Mouse (Mus musculus) limb, embryonic 12.5 days (tissue): Measurements from ENCODE around the gene Olfr796. TPM values are rescaled to one million over a fixed set of nuclear protein-coding genes. Genes with fewer than 3 reads are reported as not detected.

Experiments used
- ATAC-seq: fragments of 200-750 bp; cut with Nextera tagmentation; 2 replicates; pipeline ENCODE4 v1.8.0; 2017; ENCODE audit warnings: low read depth, moderate TSS enrichment; ENCODE audit not compliant: insufficient number of reproducible peaks, insufficient read depth, low FRiP score, low TSS enrichment
- H3K27ac ChIP-seq: fragments of 300-500 bp; sonication (generic); 2 replicates; pipeline ENCODE4 v1.5.1; 2016; ENCODE audit warnings: mild to moderate bottlenecking, moderate library complexity
- H3K27me3 ChIP-seq: fragments of 300-500 bp; sonication (generic); 2 replicates; pipeline ENCODE4 v1.6.1; 2016; ENCODE audit warnings: mild to moderate bottlenecking, moderate library complexity
- H3K36me3 ChIP-seq: fragments of 300-500 bp; sonication (generic); 2 replicates; pipeline ENCODE4 v1.6.1; 2016; ENCODE audit warnings: mild to moderate bottlenecking, moderate library complexity
- H3K4me1 ChIP-seq: fragments of 300-500 bp; sonication (generic); replicated peaks from 2 replicates; pipeline ENCODE4 v1.6.1; 2016
- H3K4me2 ChIP-seq: fragments of 300-500 bp; sonication (generic); 2 replicates; pipeline ENCODE4 v1.6.1; 2016; ENCODE audit warnings: mild to moderate bottlenecking, moderate library complexity
- H3K4me3 ChIP-seq: fragments of 300-500 bp; sonication (generic); replicated peaks from 2 replicates; pipeline ENCODE4 v1.5.1; 2016; ENCODE audit warnings: mild to moderate bottlenecking
- H3K9ac ChIP-seq: fragments of 300-500 bp; sonication (generic); replicated peaks from 2 replicates; pipeline ENCODE4 v1.6.1; 2016; ENCODE audit warnings: mild to moderate bottlenecking, moderate library complexity
- H3K9me3 ChIP-seq: fragments of 300-500 bp; sonication (generic); 2 replicates; pipeline ENCODE4 v1.6.1; 2016; ENCODE audit warnings: mild to moderate bottlenecking, moderate library complexity
- WGBS: fragments of 180-500 bp; shearing (Covaris S2); methylation state at CpG from one replicate; pipeline ENCODE4 v1.1.7; 2016; 5-methylcytosine and 5-hydroxymethylcytosine counted together
- microRNA-seq: library from miRNA; unstranded; fragments of <30 nt; microRNA quantifications from one replicate; pipeline ENCODE4, GENCODE M21; 2017
- polyA plus RNA-seq: library from polyadenylated mRNA; unstranded; fragments of >200 nt; fragmentation: Nextera tagmentation; extraction: Ambion mirVana; gene quantifications from 2 replicates; pipeline ENCODE4 v1.2.1, GENCODE M21; 2016

Gene Olfr796
- polyA plus RNA-seq: not detected in 2 replicates

DNA sequence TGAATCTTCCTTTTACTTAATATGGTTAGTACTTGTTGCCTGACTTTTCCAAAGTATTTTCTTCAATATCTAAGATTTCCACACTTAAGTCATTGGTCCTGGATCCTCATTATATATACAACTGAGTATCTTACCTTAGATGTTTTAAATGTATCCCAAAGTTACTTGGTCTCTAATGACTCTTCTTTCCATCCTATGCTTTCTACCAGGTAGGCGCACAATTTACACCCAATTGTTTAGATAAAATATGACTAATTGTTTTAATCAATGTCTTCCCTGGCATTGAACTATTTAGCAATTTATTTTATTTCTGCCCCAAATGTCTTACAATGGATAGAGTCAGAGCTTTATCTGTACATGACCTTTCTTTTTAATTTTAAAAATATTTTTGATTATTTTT is at the start of gene Olfr796:
TSS of gene Olfr796 (minus strand) at position 101 of the 400 bp plus-strand sequence.
- H3K9me3 ChIP-seq: no peaks in the 10 kb centered on the region
- no peak within 1 kb of the TSS for H3K4me3 ChIP-seq
- H3K27ac ChIP-seq: no peak within 1 kb of the TSS
- no peak within 1 kb of the TSS for H3K9ac ChIP-seq
- 89% methylated on average over 1 of the region's 1 CpGs for WGBS
- no peak for ATAC-seq
- no peaks in the 10 kb centered on the region for H3K36me3 ChIP-seq
- no peaks in the 10 kb centered on the region for H3K4me1 ChIP-seq
- no peak within 1 kb of the TSS for H3K4me2 ChIP-seq
- H3K27me3 ChIP-seq: no peaks in the 10 kb centered on the region

DNA sequence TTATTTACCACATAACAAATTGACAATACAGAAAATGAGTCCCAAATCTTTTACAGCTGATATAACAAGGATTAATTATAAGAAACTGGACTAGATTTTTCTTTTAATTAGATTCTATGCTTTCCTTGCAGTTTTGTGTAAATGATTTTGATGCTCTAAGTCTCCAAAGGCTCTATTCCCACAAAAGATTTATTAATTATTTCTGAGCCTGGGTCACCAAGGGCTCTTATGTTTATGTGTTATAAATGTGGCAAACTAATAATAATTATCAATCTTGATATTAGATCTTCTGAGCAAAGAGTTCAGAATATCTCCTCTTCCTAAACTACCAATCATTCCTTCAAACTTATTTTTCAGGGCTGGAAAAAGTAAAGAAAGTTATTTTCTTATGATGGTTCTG is 45.0 kb upstream of the Olfr796 start, which contains the start of gene Olfr800:
TSS of gene Olfr800 (plus strand) at position 301 of the 400 bp plus-strand sequence.
- no peaks in the 10 kb centered on the region for H3K36me3 ChIP-seq
- H3K4me1 ChIP-seq: no peaks in the 10 kb centered on the region
- no peak for ATAC-seq
- no peak within 1 kb of the TSS for H3K4me3 ChIP-seq
- no peaks in the 10 kb centered on the region for H3K27me3 ChIP-seq
- H3K4me2 ChIP-seq: no peak within 1 kb of the TSS
- H3K9ac ChIP-seq: no peak within 1 kb of the TSS
- no peak within 1 kb of the TSS for H3K27ac ChIP-seq
- no peaks in the 10 kb centered on the region for H3K9me3 ChIP-seq

DNA sequence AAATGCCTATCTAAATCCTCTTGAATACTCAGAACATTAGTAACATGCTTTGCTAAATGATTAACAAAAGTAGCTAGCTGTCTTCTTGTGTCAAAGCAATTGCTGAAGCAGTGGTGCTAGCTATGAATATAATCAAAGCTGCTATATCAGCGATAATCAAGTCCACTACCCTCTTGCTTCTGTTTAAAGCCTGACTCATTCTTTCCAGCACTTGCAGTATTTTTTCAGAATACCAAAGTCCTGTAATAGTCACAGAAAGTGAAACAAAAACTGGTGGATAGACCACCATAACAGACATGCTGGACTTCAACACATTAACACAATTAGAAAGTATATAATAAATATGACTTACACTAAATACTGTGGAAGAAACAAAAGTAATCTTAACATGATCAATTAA is 39.4 kb upstream of the Olfr796 start:
- 84% methylated on average over 1 of the region's 1 CpGs for WGBS

DNA sequence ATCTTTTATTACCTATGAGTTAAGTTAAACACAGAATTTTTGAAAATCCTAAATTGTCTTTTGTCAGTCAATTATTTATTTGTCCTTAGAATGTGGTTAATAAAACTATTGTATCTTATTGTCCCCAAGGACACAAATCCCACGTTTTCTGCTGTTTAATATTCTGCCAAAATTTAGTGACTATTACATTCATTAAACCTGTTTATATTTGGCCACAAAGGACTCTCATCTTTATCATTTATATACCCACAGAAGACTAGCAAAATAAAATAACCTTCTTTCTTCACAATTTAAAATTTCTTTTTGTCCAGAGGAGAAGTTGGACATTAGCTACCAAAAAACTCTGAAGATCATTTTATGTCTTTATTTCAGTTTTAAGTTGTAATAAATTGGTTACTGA is 24.8 kb upstream of the Olfr796 start, which contains the start of gene Olfr799:
TSS of gene Olfr799 (plus strand) at position 301 of the 400 bp plus-strand sequence.
- H3K27ac ChIP-seq: no peak within 1 kb of the TSS
- no peak within 1 kb of the TSS for H3K4me2 ChIP-seq
- H3K4me1 ChIP-seq: no peaks in the 10 kb centered on the region
- H3K27me3 ChIP-seq: no peaks in the 10 kb centered on the region
- H3K36me3 ChIP-seq: no peaks in the 10 kb centered on the region
- H3K9ac ChIP-seq: no peak within 1 kb of the TSS
- ATAC-seq: no peak
- 24% methylated on average over 1 of the region's 1 CpGs for WGBS
- H3K9me3 ChIP-seq: no peaks in the 10 kb centered on the region
- H3K4me3 ChIP-seq: no peak within 1 kb of the TSS

More for the DNA sequence above, 39.4 kb upstream of the Olfr796 start:
- Histone ChIP-seq H3K9ac (no peak overlapping the region), H3K4me1 (no peaks in the 10 kb centered on the region), H3K27me3 (no peaks in the 10 kb centered on the region), H3K9me3 (no peaks in the 10 kb centered on the region), H3K4me3 (no peak overlapping the region), H3K36me3 (no peaks in the 10 kb centered on the region), H3K4me2 (no peak overlapping the region), H3K27ac (no peak overlapping the region)
- ATAC-seq: no peak

DNA sequence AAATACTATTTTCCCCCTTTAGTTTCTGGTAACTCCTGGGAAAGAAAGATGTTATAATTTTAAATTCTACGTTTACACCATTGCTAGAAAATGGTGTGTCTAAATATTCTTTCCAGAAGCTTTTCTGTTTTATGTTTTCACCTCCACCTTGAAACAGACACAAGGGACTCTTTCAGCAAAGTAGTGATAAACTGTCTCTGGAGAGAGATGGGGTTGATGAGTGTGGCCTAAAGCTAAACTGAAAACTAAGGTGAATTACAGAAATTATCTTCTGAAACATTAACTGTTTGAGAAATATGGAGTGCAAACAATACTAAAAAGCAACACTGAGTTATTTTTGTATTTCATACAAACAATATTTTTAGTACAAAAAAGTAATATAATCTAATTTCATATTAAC is 15.5 kb upstream of the Olfr796 start, which contains the start of gene Olfr798:
TSS of gene Olfr798 (minus strand) at position 101 of the 400 bp plus-strand sequence.
- ATAC-seq: no peak
- Histone ChIP-seq H3K9me3 (no peaks in the 10 kb centered on the region), H3K9ac (no peak within 1 kb of the TSS), H3K27me3 (no peaks in the 10 kb centered on the region), H3K4me2 (no peak within 1 kb of the TSS), H3K36me3 (no peaks in the 10 kb centered on the region), H3K4me1 (no peaks in the 10 kb centered on the region), H3K4me3 (no peak within 1 kb of the TSS), H3K27ac (no peak within 1 kb of the TSS)
- WGBS: 80% methylated on average over 1 of the region's 1 CpGs

DNA sequence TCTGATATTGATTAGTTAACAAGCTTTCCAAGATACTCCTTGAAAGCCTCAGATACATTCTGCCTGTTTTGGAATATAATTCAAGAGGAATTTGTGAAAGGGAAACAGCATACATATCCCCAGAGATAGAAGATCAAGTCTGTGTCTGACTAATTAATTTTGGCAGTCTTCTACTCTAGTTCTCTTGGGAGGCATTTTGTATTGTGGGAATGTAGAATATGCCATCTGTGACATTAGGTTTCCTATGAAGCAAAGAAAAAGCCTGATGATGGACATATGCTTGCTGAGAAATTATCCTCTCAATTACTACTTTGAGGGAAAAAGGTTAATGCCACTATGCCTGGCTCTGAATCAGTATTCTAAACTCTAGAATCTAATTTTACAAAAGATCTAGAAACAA is 10.9 kb upstream of the Olfr796 start:
- no peaks in the 10 kb centered on the region for H3K36me3 ChIP-seq
- ATAC-seq: no peak
- no peak overlapping the region for H3K27ac ChIP-seq
- H3K4me2 ChIP-seq: no peak overlapping the region
- H3K27me3 ChIP-seq: no peaks in the 10 kb centered on the region
- no peaks in the 10 kb centered on the region for H3K4me1 ChIP-seq
- H3K9me3 ChIP-seq: no peaks in the 10 kb centered on the region
- no peak overlapping the region for H3K4me3 ChIP-seq
- H3K9ac ChIP-seq: no peak overlapping the region

DNA sequence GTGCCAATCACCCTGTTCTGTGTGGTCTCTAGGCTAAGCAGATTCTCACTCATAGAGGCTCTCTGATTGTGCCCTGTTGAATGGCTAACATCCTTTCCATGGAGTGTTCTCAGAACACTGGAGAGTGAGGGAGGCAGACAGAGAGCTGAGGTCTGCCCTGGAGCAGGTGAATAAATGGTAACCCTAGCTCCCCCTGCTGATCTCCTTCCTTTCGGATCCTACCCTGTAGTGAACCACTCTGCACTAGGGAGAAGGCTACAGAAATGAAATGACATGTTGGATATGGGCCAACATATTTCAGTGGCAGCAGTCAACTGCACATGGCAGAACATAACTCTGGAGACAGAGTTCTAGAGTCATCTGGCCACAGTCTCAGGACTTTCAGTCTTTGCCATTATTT is 9.4 kb upstream of the Olfr796 start:
- H3K4me2 ChIP-seq: no peak overlapping the region
- 39% methylated on average over 1 of the region's 1 CpGs for WGBS
- H3K4me1 ChIP-seq: no peaks in the 10 kb centered on the region

DNA sequence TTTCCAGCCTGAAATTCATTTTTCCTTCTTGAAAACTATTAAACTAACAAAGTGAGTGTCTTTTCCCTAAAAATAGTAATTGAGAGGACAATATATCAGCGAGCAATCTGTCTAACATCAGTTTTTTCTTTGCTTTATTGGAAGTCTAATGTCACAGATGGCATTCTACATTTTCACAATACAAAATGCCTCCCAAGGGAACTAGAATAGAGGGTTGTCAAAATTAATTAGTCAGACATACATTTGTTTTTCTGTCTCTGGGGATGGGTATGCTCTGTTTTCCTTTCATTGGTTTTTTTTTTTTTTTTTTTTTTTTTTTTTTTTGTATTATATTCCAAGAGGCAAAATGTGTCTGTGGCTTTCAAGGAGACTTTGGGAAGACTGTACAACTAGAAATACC is 35.3 kb downstream of the Olfr796 start:
- H3K36me3 ChIP-seq: no peaks in the 10 kb centered on the region
- H3K27ac ChIP-seq: no peak overlapping the region
- no peak overlapping the region for H3K4me2 ChIP-seq
- WGBS: 84% methylated on average over 1 of the region's 1 CpGs
- H3K4me3 ChIP-seq: no peak overlapping the region
- no peak overlapping the region for H3K9ac ChIP-seq
- no peaks in the 10 kb centered on the region for H3K9me3 ChIP-seq
- H3K27me3 ChIP-seq: no peaks in the 10 kb centered on the region
- ATAC-seq: no peak
- no peaks in the 10 kb centered on the region for H3K4me1 ChIP-seq

More for the DNA sequence above, 9.4 kb upstream of the Olfr796 start:
- Histone ChIP-seq H3K27ac (no peak overlapping the region), H3K4me3 (no peak overlapping the region), H3K27me3 (no peaks in the 10 kb centered on the region), H3K9ac (no peak overlapping the region), H3K9me3 (no peaks in the 10 kb centered on the region), H3K36me3 (no peaks in the 10 kb centered on the region)
- no peak for ATAC-seq

DNA sequence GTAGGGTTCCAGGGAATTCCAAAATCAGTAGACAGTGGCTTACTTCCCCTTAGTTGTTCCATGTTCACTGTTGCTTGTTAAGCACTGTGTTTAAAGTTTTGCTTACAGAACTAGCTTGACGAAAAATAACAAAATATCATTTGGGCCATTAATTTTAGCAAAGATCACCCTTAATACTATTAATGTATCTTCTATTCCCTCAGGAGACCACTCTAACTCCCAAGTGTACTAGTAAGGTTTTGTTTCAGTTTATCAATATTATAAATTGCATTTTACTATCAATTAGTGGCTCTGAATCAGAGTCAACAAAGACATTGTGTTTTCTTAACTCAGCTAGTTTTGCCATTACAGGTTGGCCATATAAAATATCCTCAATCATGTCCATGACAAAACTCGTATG is 45.0 kb downstream of the Olfr796 start, which contains the start of gene Olfr794:
TSS of gene Olfr794 (plus strand) at position 301 of the 400 bp plus-strand sequence.
- Histone ChIP-seq H3K27me3 (no peaks in the 10 kb centered on the region), H3K4me3 (no peak within 1 kb of the TSS), H3K9me3 (0 out of 2 replicates have a peak, but pooled peaks cover 4% of the 10 kb centered on the region), H3K27ac (no peak within 1 kb of the TSS), H3K36me3 (no peaks in the 10 kb centered on the region), H3K4me1 (no peaks in the 10 kb centered on the region), H3K4me2 (no peak within 1 kb of the TSS), H3K9ac (no peak within 1 kb of the TSS)
- ATAC-seq: no peak
- 79% methylated on average over 2 of the region's 2 CpGs for WGBS

Small RNA genes lying within 50 kb of the gene (microRNA-seq; reads per million reads assigned to microRNA genes)
- not detected for gene Gm23252

Other genes starting within 250 kb of the Olfr796 start
- gene Olfr784, start 228.5 kb downstream of the Olfr796 start, polyA plus RNA-seq: 0.09 TPM in 2 replicates
- gene Olfr785, start 207.1 kb downstream of the Olfr796 start, polyA plus RNA-seq: not detected in 2 replicates
- not detected in 2 replicates for gene Olfr786, start 185.3 kb downstream of the Olfr796 start, polyA plus RNA-seq
- not detected in 2 replicates for gene Olfr787, start 150.7 kb downstream of the Olfr796 start, polyA plus RNA-seq
- gene Olfr788, start 141.6 kb downstream of the Olfr796 start, polyA plus RNA-seq: not detected in 2 replicates
- not detected in 2 replicates for gene Olfr789, start 127.8 kb downstream of the Olfr796 start, polyA plus RNA-seq
- not detected in 2 replicates for gene Olfr790, start 114.1 kb downstream of the Olfr796 start, polyA plus RNA-seq
- gene Olfr791, start 90.8 kb downstream of the Olfr796 start, polyA plus RNA-seq: not detected in 2 replicates
- not detected in 2 replicates for gene Olfr792, start 73.4 kb downstream of the Olfr796 start, polyA plus RNA-seq
- not detected in 2 replicates for gene Olfr794, start 44.9 kb downstream of the Olfr796 start, polyA plus RNA-seq
- gene Olfr798, start 15.4 kb upstream of the Olfr796 start, polyA plus RNA-seq: not detected in 2 replicates
- gene Olfr799, start 24.9 kb upstream of the Olfr796 start, polyA plus RNA-seq: not detected in 2 replicates
- not detected in 2 replicates for gene Olfr800, start 45.1 kb upstream of the Olfr796 start, polyA plus RNA-seq
- gene Olfr801, start 61.3 kb upstream of the Olfr796 start, polyA plus RNA-seq: not detected in 2 replicates
- not detected in 2 replicates for gene Olfr802, start 75.6 kb upstream of the Olfr796 start, polyA plus RNA-seq
- gene Olfr803, start 81.7 kb upstream of the Olfr796 start, polyA plus RNA-seq: not detected in 2 replicates
- gene Olfr804, start 90.6 kb upstream of the Olfr796 start, polyA plus RNA-seq: not detected in 2 replicates
- gene Olfr805, start 116.8 kb upstream of the Olfr796 start, polyA plus RNA-seq: not detected in 2 replicates
- gene Olfr806, start 129.4 kb upstream of the Olfr796 start, polyA plus RNA-seq: not detected in 2 replicates
- not detected in 2 replicates for gene Olfr807, start 145.2 kb upstream of the Olfr796 start, polyA plus RNA-seq
- not detected in 2 replicates for gene Olfr808, start 152.9 kb upstream of the Olfr796 start, polyA plus RNA-seq
- gene Olfr809, start 162.1 kb upstream of the Olfr796 start, polyA plus RNA-seq: not detected in 2 replicates
- gene Olfr810, start 182.3 kb upstream of the Olfr796 start, polyA plus RNA-seq: not detected in 2 replicates
- gene Olfr811, start 191.8 kb upstream of the Olfr796 start, polyA plus RNA-seq: not detected in 2 replicates
- not detected in 2 replicates for gene Olfr812, start 233.5 kb upstream of the Olfr796 start, polyA plus RNA-seq
- gene Olfr813, start 242.8 kb upstream of the Olfr796 start, polyA plus RNA-seq: not detected in 2 replicates